Mouse (Mus musculus): ENCODE data around the gene Gm20708. TPM values are rescaled to one million over a fixed set of nuclear protein-coding genes. Genes with fewer than 3 reads are reported as not detected.

Gene Gm20708
- polyA plus RNA-seq, 1 experiment: not detected

DNA sequence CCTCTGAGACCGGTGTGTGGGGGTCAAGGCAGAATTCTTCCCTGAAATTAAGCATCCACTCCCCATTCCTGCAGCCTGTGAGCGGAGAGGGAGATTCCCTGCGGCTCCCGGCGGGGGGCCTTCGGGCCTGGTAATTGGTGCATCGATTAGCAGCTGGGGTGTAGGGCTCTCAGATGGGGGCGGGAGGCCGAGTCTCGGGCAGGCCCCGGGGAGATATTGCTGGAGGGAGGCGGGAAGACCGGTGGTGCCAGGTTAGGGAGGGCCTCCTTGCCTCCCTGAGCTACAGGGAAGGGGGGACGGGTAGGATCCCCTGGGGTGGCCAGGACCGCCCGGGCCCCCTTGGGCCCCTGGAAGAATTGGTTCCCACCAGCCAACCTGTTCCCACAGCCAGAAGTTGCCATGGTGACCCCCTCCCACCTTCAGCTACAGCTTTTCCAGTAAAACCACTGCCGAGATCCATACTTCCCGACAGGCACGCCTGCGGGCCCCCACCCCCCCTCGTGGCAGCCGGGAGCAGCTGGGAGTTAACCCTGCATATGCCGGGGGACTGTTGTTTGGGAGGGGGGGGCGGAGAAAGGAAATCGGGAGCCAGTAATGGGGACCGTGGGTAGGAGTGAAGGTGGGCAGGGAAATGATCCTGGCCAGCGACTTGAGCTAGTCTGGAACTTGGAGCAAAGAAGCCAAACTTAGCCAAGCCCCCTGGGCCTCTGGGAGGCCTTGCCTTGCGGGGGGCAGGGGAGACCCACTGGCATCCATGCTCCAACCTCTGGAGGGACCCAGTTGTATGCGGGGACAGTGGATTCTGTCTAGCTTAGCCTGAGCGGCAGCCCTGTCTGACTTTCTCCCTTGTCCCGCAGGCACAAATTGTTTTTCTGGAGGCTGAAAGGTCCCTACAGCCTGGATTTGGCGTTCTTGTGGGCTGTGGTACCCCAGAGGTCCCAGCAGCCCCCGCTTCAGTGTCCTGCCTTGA lies 79.7 kb downstream of the Gm20708 start:
- TF ChIP-seq CTCF (IDR thresholded peaks at IDR 0.05; ENCODE audit: control insufficient read depth, insufficient read depth, insufficient replicate concordance, low read depth, low read length) (no peak), POLR2A (IDR thresholded peaks at IDR 0.05; ENCODE audit: control insufficient read depth, low read depth, low read length) (no peak)
- H3K36me3 ChIP-seq (ENCODE audit: control insufficient read depth, insufficient read depth, low read length): no peaks in the 10 kb centered on the region
- no peaks in the 10 kb centered on the region; the same call in 1 of the 2 replicates for H3K27me3 ChIP-seq (ENCODE audit: control insufficient read depth, insufficient read depth, low read length)
- H3K27ac ChIP-seq (ENCODE audit: control insufficient read depth, insufficient read depth, low read depth, low read length): no peak overlapping the region
- no peak overlapping the region; the same call in 1 of the 2 replicates for H3K4me3 ChIP-seq (ENCODE audit: control insufficient read depth, low read depth, low read length)
- peaks cover 28% of the 10 kb centered on the region for H3K4me1 ChIP-seq (ENCODE audit: control insufficient read depth, insufficient read depth, low read length)

Other genes with a start within 250 kb of the Gm20708 start
- gene Tnrc6c, start 155.4 kb upstream of the Gm20708 start, polyA plus RNA-seq (2012; rRNA removed): 25.4 and 28.0 TPM in 2 replicates
- gene Tmc8, start 27.6 kb upstream of the Gm20708 start, polyA plus RNA-seq (2012; rRNA removed): 1.2 TPM in 2 replicates
- gene Tmc6, start 27.5 kb upstream of the Gm20708 start, polyA plus RNA-seq (2012; rRNA removed): 9.7 and 10.1 TPM in 2 replicates
- not detected in 2 replicates for gene 6030468B19Rik, start 12.0 kb upstream of the Gm20708 start, polyA plus RNA-seq (2012; rRNA removed)
- gene Syngr2, start within 50 bp of the Gm20708 start, polyA plus RNA-seq (2012; rRNA removed): 21.3 and 32.5 TPM in 2 replicates
- gene Afmid, start 16.3 kb downstream of the Gm20708 start, polyA plus RNA-seq (2012; rRNA removed): 4.0 and 5.7 TPM in 2 replicates
- gene Tk1, start 16.4 kb downstream of the Gm20708 start, polyA plus RNA-seq (2012; rRNA removed): 4.8 and 5.8 TPM in 2 replicates
- 46.1 and 46.3 TPM in 2 replicates for gene Birc5, start 39.6 kb downstream of the Gm20708 start, polyA plus RNA-seq (2012; rRNA removed)
- 5.3 and 6.1 TPM in 2 replicates for gene Tmem235, start 51.1 kb downstream of the Gm20708 start, polyA plus RNA-seq (2012; rRNA removed)
- gene Tha1, start 63.8 kb downstream of the Gm20708 start, polyA plus RNA-seq (2012; rRNA removed): 2.1 and 2.5 TPM in 2 replicates
- gene Socs3, start 160.4 kb downstream of the Gm20708 start, polyA plus RNA-seq (2012; rRNA removed): 0.51 and 0.61 TPM in 2 replicates
- 55.3 and 59.6 TPM in 2 replicates for gene Pgs1, start 176.6 kb downstream of the Gm20708 start, polyA plus RNA-seq (2012; rRNA removed)